Mouse (Mus musculus) midbrain, postnatal 0 days (tissue): ENCODE data around the gene Hebp1. TPM values are rescaled to one million over a fixed set of nuclear protein-coding genes. Genes with fewer than 3 reads are reported as not detected.

Experiments
- ATAC-seq: fragments of 200-750 bp; cut with Nextera tagmentation; 2 replicates; pipeline ENCODE4 v1.8.0; 2017; ENCODE audit warnings: moderate number of reproducible peaks, mild to moderate bottlenecking, moderate TSS enrichment, moderate library complexity; ENCODE audit not compliant: low FRiP score
- DNase-seq: peaks from one replicate; pipeline ENCODE4 v3.0.0-alpha.2; 2015; ENCODE audit warnings: low spot score
- H3K27ac ChIP-seq: fragments of 300-500 bp; sonication (generic); 2 replicates; pipeline ENCODE4 v1.5.1; 2014; ENCODE audit warnings: low read depth, mild to moderate bottlenecking, low read length, mixed read lengths
- H3K27me3 ChIP-seq: fragments of 300-500 bp; sonication (generic); 2 replicates; pipeline ENCODE4 v1.6.1; 2014; ENCODE audit warnings: low read length, control low read depth, mixed read lengths; ENCODE audit not compliant: insufficient read depth
- H3K36me3 ChIP-seq: fragments of 300-500 bp; sonication (generic); 2 replicates; pipeline ENCODE4 v1.6.1; 2014; ENCODE audit warnings: low read length, control low read depth, mixed read lengths; ENCODE audit not compliant: insufficient read depth
- H3K4me1 ChIP-seq: fragments of 300-500 bp; sonication (generic); 2 replicates; pipeline ENCODE4 v1.6.1; 2014; ENCODE audit warnings: mild to moderate bottlenecking, control low read depth, antibody characterized with exemption, low read length, mixed read lengths; ENCODE audit not compliant: insufficient read depth
- H3K4me2 ChIP-seq: fragments of 300-500 bp; sonication (generic); 2 replicates; pipeline ENCODE4 v1.6.1; 2014; ENCODE audit warnings: low read depth, mild to moderate bottlenecking, low read length, mixed read lengths; ENCODE audit not compliant: poor library complexity, severe bottlenecking
- H3K4me3 ChIP-seq: fragments of 300-500 bp; sonication (generic); 2 replicates; pipeline ENCODE4 v1.5.1; 2014; ENCODE audit warnings: low read depth, mild to moderate bottlenecking, low read length, moderate library complexity
- H3K9ac ChIP-seq: fragments of 300-500 bp; sonication (generic); replicated peaks from 2 replicates; pipeline ENCODE4 v1.6.1; 2014; ENCODE audit warnings: mild to moderate bottlenecking, low read length, moderate library complexity, mixed read lengths; ENCODE audit not compliant: poor library complexity, severe bottlenecking
- H3K9me3 ChIP-seq: fragments of 300-500 bp; sonication (generic); 2 replicates; pipeline ENCODE4 v1.6.1; 2016; ENCODE audit warnings: low read length, control low read depth
- CTCF ChIP-seq: IDR thresholded peaks from 2 replicates; pipeline ENCODE4 v1.5.1; 2016; ENCODE audit warnings: antibody characterized with exemption, mild to moderate bottlenecking
- WGBS: fragments of 180-500 bp; shearing (Covaris S2); extraction: QIAGEN DNeasy Blood & Tissue Kit; methylation state at CpG from one replicate; pipeline ENCODE4 v1.1.7; 2014; 5-methylcytosine and 5-hydroxymethylcytosine counted together
- polyA plus RNA-seq: library from polyadenylated mRNA; unstranded; fragments of >200 nt; fragmentation: Nextera tagmentation; extraction: Ambion mirVana; gene quantifications from 2 replicates; pipeline ENCODE4 v1.2.1, GENCODE M21; 2015
- total RNA-seq: library from RNA; depleted of rRNA; stranded (reverse); fragments of >200 nt; gene quantifications from 2 replicates; pipeline ENCODE4 v1.2.3, GENCODE M21; 2014

Hebp1 gene
- total and polyA plus RNA-seq, 2 experiments from 2014 or later: 8.7 to 8.9 TPM

DNA sequence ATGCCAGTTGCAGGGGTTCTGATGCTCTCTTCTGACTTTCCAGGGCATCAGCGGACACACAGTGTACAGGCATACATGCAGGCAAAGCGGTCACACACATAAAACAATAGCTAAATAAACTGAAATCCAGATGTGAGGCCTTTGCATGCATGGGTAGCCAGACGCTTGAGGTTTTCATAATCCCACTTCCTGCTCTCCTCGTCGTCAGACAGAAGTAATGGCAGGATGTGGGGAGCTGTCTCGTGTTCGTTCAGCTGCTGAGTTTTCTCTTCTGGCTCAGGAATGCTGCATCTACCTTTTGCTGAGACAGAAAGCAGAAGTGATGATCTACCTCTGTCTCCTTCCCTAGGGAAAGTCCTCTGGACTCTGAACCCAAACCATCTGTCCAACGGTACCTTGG lies 20.5 kb upstream of the Hebp1 start:
- TF ChIP-seq CTCF: no peak
- Histone ChIP-seq H3K27ac (no peak overlapping the region), H3K4me1 (no peaks in the 10 kb centered on the region), H3K27me3 (no peaks in the 10 kb centered on the region), H3K36me3 (peaks cover 35% of the 10 kb centered on the region), H3K4me3 (no peak overlapping the region), H3K9ac (no peak overlapping the region), H3K9me3 (no peaks in the 10 kb centered on the region), H3K4me2 (no peak overlapping the region)
- ATAC-seq (no peak), DNase-seq (no peak)
- WGBS: 83% methylated on average over 8 of the region's 8 CpGs

DNA sequence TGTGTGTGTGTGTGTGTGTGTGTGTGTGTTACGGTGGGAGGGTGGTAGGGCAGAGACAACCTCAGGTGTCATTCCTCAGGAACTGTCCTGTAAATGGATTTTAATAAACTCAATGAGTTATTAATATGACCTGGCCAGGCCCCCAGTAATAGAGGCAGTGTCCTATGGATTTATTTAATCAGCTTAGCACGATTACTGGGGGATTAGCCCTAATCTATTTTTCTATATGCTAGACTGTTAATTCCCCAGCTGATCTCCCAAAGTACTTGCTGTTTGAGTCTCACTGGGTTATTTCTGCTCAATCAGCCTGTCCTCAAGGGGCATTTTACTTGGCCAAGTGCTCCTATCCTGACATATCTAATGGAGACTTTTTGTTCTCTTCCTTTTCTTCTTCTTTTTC lies 14.8 kb upstream of the Hebp1 start:
- H3K27me3 ChIP-seq: no peaks in the 10 kb centered on the region
- 38% methylated on average over 2 of the region's 2 CpGs for WGBS
- no peak overlapping the region for H3K4me3 ChIP-seq

DNA sequence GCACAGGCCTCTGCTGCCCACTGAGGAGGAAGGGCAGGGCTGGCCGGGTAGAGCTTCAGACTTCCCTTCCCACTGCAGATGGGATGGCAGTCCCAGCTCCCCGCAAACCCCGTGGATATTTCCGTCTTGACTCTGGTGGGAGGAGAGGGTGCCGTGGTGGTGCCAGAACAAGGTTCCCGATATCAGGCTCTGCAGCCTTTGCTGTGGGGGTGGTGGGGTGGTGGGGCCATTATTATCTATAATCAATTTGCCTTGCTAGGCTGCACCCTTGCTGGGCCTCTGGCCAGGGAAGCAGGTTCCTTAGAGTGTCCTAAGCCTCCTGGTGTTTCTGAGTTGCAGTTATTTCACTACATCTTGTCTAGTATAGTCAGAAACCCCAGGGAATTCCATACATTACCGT lies 13.3 kb upstream of the Hebp1 start:
- ATAC-seq: no peak
- DNase-seq: no peak
- H3K4me1 ChIP-seq: no peaks in the 10 kb centered on the region

More for the DNA sequence above, 14.8 kb upstream of the Hebp1 start:
- H3K9ac ChIP-seq: no peak overlapping the region
- TF ChIP-seq CTCF: no peak
- DNase-seq (no peak), ATAC-seq (no peak)
- no peaks in the 10 kb centered on the region for H3K4me1 ChIP-seq
- H3K9me3 ChIP-seq: no peaks in the 10 kb centered on the region
- H3K27ac ChIP-seq: no peak overlapping the region
- peaks cover 30% of the 10 kb centered on the region for H3K36me3 ChIP-seq
- H3K4me2 ChIP-seq: no peak overlapping the region

DNA sequence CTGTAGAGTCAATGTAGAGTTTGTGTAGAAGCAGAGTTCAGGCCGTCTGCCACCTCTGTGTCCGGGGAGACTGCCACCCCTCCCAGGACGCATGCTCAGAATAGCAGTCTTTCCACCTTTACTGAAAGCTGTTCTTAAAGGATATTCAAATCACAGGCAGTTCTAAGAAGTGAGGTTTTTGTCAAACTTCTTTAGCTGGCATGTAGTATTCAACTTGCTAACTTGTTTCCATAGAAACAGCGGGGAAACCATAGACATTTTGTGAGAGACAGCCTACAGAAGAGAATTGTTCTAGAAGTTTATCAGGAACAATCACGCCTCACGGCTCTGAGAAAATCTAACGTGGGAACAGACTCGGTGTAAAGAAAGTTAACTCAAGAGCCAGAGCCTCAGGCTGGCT lies 9.1 kb upstream of the Hebp1 start:
- ATAC-seq: no peak
- Histone ChIP-seq H3K4me3 (no peak overlapping the region), H3K9ac (no peak overlapping the region), H3K27ac (peak overlapping the region; percentile 39; the same call in 1 of the 2 replicates), H3K27me3 (no peaks in the 10 kb centered on the region), H3K4me2 (no peak overlapping the region), H3K4me1 (no peaks in the 10 kb centered on the region), H3K9me3 (no peaks in the 10 kb centered on the region), H3K36me3 (peaks cover 5% of the 10 kb centered on the region; the same call in 1 of the 2 replicates)
- DNase-seq: peak; percentile 42
- TF ChIP-seq CTCF: no peak
- WGBS: 25% methylated on average over 8 of the region's 8 CpGs

More for the DNA sequence above, 13.3 kb upstream of the Hebp1 start:
- peaks cover 19% of the 10 kb centered on the region for H3K36me3 ChIP-seq
- 67% methylated on average over 7 of the region's 7 CpGs for WGBS
- no peaks in the 10 kb centered on the region for H3K9me3 ChIP-seq
- no peak overlapping the region for H3K4me2 ChIP-seq
- no peak overlapping the region for H3K9ac ChIP-seq
- TF ChIP-seq CTCF: no peak
- H3K27ac ChIP-seq: no peak overlapping the region
- H3K27me3 ChIP-seq: no peaks in the 10 kb centered on the region
- no peak overlapping the region for H3K4me3 ChIP-seq

DNA sequence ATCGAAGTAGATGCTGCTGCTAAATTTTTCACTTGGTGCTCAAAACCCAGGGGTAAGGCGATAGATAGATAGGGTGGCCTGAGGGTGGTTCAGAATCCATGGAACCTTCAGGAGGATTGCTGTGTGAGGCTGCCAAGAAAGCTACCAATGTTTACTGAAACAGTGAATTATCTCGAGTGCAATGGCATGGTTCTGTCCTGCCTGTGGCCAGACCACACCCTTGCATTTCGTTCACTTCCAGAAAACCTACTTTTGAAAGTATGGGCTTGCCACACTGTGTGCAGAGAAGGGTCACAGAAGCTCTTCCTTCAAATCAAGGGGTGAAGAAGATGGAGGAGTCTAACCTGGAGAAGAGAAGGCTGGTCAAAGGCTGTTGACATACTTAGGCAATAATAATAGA lies 8.0 kb upstream of the Hebp1 start:
- H3K27ac ChIP-seq: no peak overlapping the region
- no peak for TF ChIP-seq CTCF
- no peaks in the 10 kb centered on the region for H3K9me3 ChIP-seq
- H3K4me3 ChIP-seq: no peak overlapping the region
- H3K9ac ChIP-seq: no peak overlapping the region
- WGBS: 96% methylated on average over 4 of the region's 4 CpGs
- no peaks in the 10 kb centered on the region for H3K27me3 ChIP-seq
- no peaks in the 10 kb centered on the region; the same call in 1 of the 2 replicates for H3K36me3 ChIP-seq
- no peak overlapping the region for H3K4me2 ChIP-seq
- H3K4me1 ChIP-seq: no peaks in the 10 kb centered on the region
- DNase-seq (no peak), ATAC-seq (no peak)

DNA sequence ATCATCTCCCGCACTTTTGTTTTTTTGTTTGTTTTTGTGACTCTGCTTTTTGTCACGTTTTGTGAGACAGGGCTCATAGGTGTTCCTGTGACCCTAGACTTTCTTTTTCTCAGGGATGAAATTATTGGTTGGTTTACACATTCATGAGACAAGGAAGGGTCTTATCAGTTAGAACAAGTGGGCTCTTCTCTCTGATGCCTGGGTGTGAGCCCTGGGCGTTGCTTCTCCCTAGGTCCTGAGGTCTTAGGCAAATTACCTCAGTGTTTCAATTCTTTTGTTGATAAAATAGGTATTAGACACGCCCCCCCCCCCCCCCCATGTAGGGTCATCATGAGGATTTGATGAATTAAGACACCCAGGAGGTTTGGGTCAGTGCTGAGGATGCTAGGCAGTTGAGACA lies 7.0 kb upstream of the Hebp1 start:
- TF ChIP-seq CTCF: no peak
- DNase-seq (no peak), ATAC-seq (no peak)
- no peaks in the 10 kb centered on the region; the same call in 1 of the 2 replicates for H3K36me3 ChIP-seq
- H3K27me3 ChIP-seq: no peaks in the 10 kb centered on the region
- H3K4me1 ChIP-seq: no peaks in the 10 kb centered on the region
- WGBS: 60% methylated on average over 4 of the region's 4 CpGs
- H3K27ac ChIP-seq: peak overlapping the region; percentile 62; the same call in 1 of the 2 replicates
- no peaks in the 10 kb centered on the region for H3K9me3 ChIP-seq
- no peak overlapping the region for H3K4me2 ChIP-seq
- no peak overlapping the region for H3K4me3 ChIP-seq
- no peak overlapping the region for H3K9ac ChIP-seq
